Mouse (Mus musculus) erythroblast, adult 5-6 weeks (primary cell): ENCODE measurements at regions not wholly inside any gene's neighbourhood (a gene's known extent, or its start where the extent isn't known, plus 50 kb on each side); places are given as distances from the start of the nearest gene placed in this dataset.

Experiments
- ATAC-seq: replicated peaks from 2 replicates; pipeline ENCODE4 v1.8.0; 2016; ENCODE audit warnings: moderate number of reproducible peaks, mild to moderate bottlenecking, moderate TSS enrichment, inconsistent platforms; ENCODE audit not compliant: poor library complexity, low FRiP score, severe bottlenecking

GRCm38 (mm10) chr11:113076371-113076770 lies 294.3 kb downstream of the Sox9 start:
- ATAC-seq, result no peak

GRCm38 (mm10) chr11:113080311-113080710 lies 298.3 kb downstream of the Sox9 start:
- no peak for ATAC-seq

- ATAC-seq, result no peak
Observed at GRCm38 (mm10) chr11:113084442-113084841, 302.4 kb downstream of the Sox9 start.

GRCm38 (mm10) chr11:113085556-113085955 lies 303.5 kb downstream of the Sox9 start:
- no peak for ATAC-seq

- no peak for ATAC-seq
Observed at GRCm38 (mm10) chr11:113087084-113087483, 305.1 kb downstream of the Sox9 start.

GRCm38 (mm10) chr11:113089637-113090351 lies 307.8 kb downstream of the Sox9 start:
- ATAC-seq, result no peak

- ATAC-seq, result no peak
Observed at GRCm38 (mm10) chr11:113091901-113092568, 310.0 kb downstream of the Sox9 start.

GRCm38 (mm10) chr11:113093895-113094445 lies 311.9 kb downstream of the Sox9 start:
- no peak for ATAC-seq

GRCm38 (mm10) chr11:113095625-113096024 lies 313.6 kb downstream of the Sox9 start:
- no peak for ATAC-seq

- no peak for ATAC-seq
Observed at GRCm38 (mm10) chr11:113096209-113096608, 314.2 kb downstream of the Sox9 start.

GRCm38 (mm10) chr11:113098360-113098759 lies 316.3 kb downstream of the Sox9 start:
- ATAC-seq, result no peak

GRCm38 (mm10) chr11:113100800-113101199 lies 318.8 kb downstream of the Sox9 start:
- ATAC-seq, result no peak

GRCm38 (mm10) chr11:113101534-113101933 lies 319.5 kb downstream of the Sox9 start:
- no peak for ATAC-seq

GRCm38 (mm10) chr11:113103161-113103845 lies 321.3 kb downstream of the Sox9 start:
- no peak for ATAC-seq

- no peak for ATAC-seq
Observed at GRCm38 (mm10) chr11:113105371-113105770, 323.3 kb downstream of the Sox9 start.

- no peak for ATAC-seq
Observed at GRCm38 (mm10) chr11:113107205-113107844, 325.3 kb downstream of the Sox9 start.

GRCm38 (mm10) chr11:113107966-113108699 lies 326.1 kb downstream of the Sox9 start:
- ATAC-seq, result no peak

GRCm38 (mm10) chr11:113109096-113109495 lies 327.1 kb downstream of the Sox9 start:
- ATAC-seq, result no peak

GRCm38 (mm10) chr11:113113220-113113817 lies 331.3 kb downstream of the Sox9 start:
- ATAC-seq, result no peak
